Mouse (Mus musculus) megakaryocyte, embryonic 14.5 days (primary cell): ENCODE results near the gene Cct7.

Source experiments
- FLI1 ChIP-seq: IDR thresholded peaks from 2 replicates; pipeline ENCODE4 v1.6.1; 2012; ENCODE audit warnings: low read length, inconsistent platforms, mixed read lengths
- GATA1 ChIP-seq: IDR thresholded peaks from 3 replicates; pipeline ENCODE4 v1.6.1; 2012; ENCODE audit warnings: mixed read lengths, low read length, inconsistent platforms, borderline replicate concordance

DNA sequence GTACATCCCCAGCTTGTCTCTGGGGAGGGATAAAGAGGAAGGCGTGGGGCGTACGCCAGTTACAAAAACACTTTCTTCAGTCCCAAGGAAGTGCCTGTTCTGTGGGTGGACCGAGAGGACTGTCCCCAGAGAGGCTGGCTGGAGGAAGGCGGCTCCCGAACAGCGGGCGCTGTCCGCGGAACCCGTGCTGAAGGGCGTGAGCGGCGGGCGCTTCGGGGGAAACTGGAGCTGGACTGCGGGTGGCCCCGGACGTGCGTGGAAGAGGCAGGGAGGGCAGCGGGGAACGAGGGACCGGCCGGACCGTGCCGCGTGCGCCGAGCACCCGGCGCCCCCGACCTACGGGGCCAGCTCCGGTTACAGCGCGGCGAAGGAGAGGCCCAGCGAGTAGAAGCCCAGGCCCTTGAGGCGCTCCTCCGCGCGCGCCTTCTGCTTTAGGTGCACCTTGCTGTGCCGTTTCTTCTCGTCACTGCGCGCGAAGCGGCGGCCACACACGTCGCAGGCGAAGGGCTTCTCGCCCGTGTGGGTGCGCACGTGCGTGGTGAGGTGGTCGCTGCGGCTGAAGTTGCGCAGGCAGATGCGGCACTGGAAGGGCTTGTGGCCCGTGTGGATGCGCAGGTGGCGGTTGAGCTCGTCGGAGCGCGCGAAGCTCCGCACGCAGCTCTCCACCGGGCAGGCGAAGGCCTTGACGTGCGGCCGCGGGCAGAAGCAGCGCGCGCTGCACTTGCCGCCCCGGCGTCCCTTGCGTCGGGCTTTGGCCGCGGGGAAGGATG lies 60.2 kb downstream of the Cct7 start:
- TF ChIP-seq GATA1, result no peak
- no peak for TF ChIP-seq FLI1
